Mouse (Mus musculus) stomach, embryonic 15.5 days (tissue): ENCODE measurements around the gene Hspd1. TPM values are rescaled to one million over a fixed set of nuclear protein-coding genes. Genes with fewer than 3 reads are reported as not detected.

ENCODE experiments used
- ATAC-seq: fragments of 200-750 bp; cut with Nextera tagmentation; 2 replicates; pipeline ENCODE4 v1.8.0; 2017; ENCODE audit warnings: low read depth, moderate number of reproducible peaks, moderate TSS enrichment; ENCODE audit not compliant: insufficient read depth, low FRiP score
- H3K27ac ChIP-seq: fragments of 300-500 bp; sonication (generic); 2 replicates; pipeline ENCODE4 v1.5.1; 2015; ENCODE audit warnings: mild to moderate bottlenecking, inconsistent platforms
- H3K27me3 ChIP-seq: fragments of 300-500 bp; sonication (generic); replicated peaks from 2 replicates; pipeline ENCODE4 v1.6.1; 2015; ENCODE audit warnings: inconsistent platforms
- H3K36me3 ChIP-seq: fragments of 300-500 bp; sonication (generic); 2 replicates; pipeline ENCODE4 v1.6.1; 2015; ENCODE audit warnings: inconsistent platforms
- H3K4me1 ChIP-seq: fragments of 300-500 bp; sonication (generic); 2 replicates; pipeline ENCODE4 v1.6.1; 2015; ENCODE audit warnings: inconsistent platforms
- H3K4me2 ChIP-seq: fragments of 300-500 bp; sonication (generic); 2 replicates; pipeline ENCODE4 v1.6.1; 2015; ENCODE audit warnings: mild to moderate bottlenecking, inconsistent platforms
- H3K4me3 ChIP-seq: fragments of 300-500 bp; sonication (generic); replicated peaks from 2 replicates; pipeline ENCODE4 v1.5.1; 2015; ENCODE audit warnings: inconsistent platforms
- H3K9ac ChIP-seq: fragments of 300-500 bp; sonication (generic); 2 replicates; pipeline ENCODE4 v1.6.1; 2015; ENCODE audit warnings: inconsistent platforms
- H3K9me3 ChIP-seq: fragments of 300-500 bp; sonication (generic); 2 replicates; pipeline ENCODE4 v1.6.1; 2016; ENCODE audit warnings: inconsistent platforms
- WGBS: fragments of 180-500 bp; shearing (Covaris S2); methylation state at CpG from one replicate; pipeline ENCODE4 v1.1.7; 2015; 5-methylcytosine and 5-hydroxymethylcytosine counted together
- polyA plus RNA-seq: library from polyadenylated mRNA; unstranded; fragments of >200 nt; fragmentation: Nextera tagmentation; extraction: Ambion mirVana; gene quantifications from 2 replicates; pipeline ENCODE4 v1.2.1, GENCODE M21; 2015

The Hspd1 gene
- polyA plus RNA-seq, 1 experiment from 2014 or later = 436 TPM

- ATAC-seq = no peak
- Histone ChIP-seq H3K9me3 (no peaks in the 10 kb centered on the region), H3K9ac (no peak overlapping the region), H3K36me3 (no peaks in the 10 kb centered on the region), H3K4me1 (no peaks in the 10 kb centered on the region), H3K27ac (no peak overlapping the region), H3K27me3 (no peaks in the 10 kb centered on the region), H3K4me2 (no peak overlapping the region), H3K4me3 (no peak overlapping the region)
- WGBS = 86% methylated on average over 4 of the region's 4 CpGs
These were observed 21.2 kb upstream of the Hspd1 start for GRCm38 (mm10) chr1:55109066-55109766.

GRCm38 (mm10) chr1:55108473-55108872 lies 20.4 kb upstream of the Hspd1 start:
- Histone ChIP-seq H3K36me3 (no peaks in the 10 kb centered on the region), H3K4me2 (no peak overlapping the region), H3K27me3 (no peaks in the 10 kb centered on the region), H3K9me3 (no peaks in the 10 kb centered on the region), H3K4me1 (no peaks in the 10 kb centered on the region), H3K27ac (no peak overlapping the region), H3K4me3 (no peak overlapping the region), H3K9ac (no peak overlapping the region)
- 55% methylated on average over 2 of the region's 2 CpGs for WGBS
- ATAC-seq = no peak

GRCm38 (mm10) chr1:55107644-55108043 lies 19.6 kb upstream of the Hspd1 start:
- no peaks in the 10 kb centered on the region for H3K36me3 ChIP-seq
- no peak overlapping the region for H3K4me3 ChIP-seq
- no peak overlapping the region for H3K9ac ChIP-seq
- no peaks in the 10 kb centered on the region for H3K4me1 ChIP-seq
- no peaks in the 10 kb centered on the region for H3K27me3 ChIP-seq
- no peak overlapping the region for H3K4me2 ChIP-seq
- H3K27ac ChIP-seq = no peak overlapping the region
- no peaks in the 10 kb centered on the region for H3K9me3 ChIP-seq
- 70% methylated on average over 1 of the region's 1 CpGs for WGBS
- ATAC-seq = no peak

GRCm38 (mm10) chr1:55106919-55107585 lies 19.0 kb upstream of the Hspd1 start:
- Histone ChIP-seq H3K4me2 (no peak overlapping the region), H3K9ac (no peak overlapping the region), H3K27ac (no peak overlapping the region), H3K4me3 (no peak overlapping the region), H3K27me3 (no peaks in the 10 kb centered on the region), H3K4me1 (no peaks in the 10 kb centered on the region), H3K36me3 (no peaks in the 10 kb centered on the region), H3K9me3 (no peaks in the 10 kb centered on the region)
- no peak for ATAC-seq
- 77% methylated on average over 9 of the region's 9 CpGs for WGBS

GRCm38 (mm10) chr1:55092469-55092868 lies 4.4 kb upstream of the Hspd1 start:
- H3K4me1 ChIP-seq = peaks cover 8% of the 10 kb centered on the region
- no peak overlapping the region for H3K4me2 ChIP-seq
- H3K9ac ChIP-seq = no peak overlapping the region
- H3K4me3 ChIP-seq = no peak overlapping the region
- no peak overlapping the region for H3K27ac ChIP-seq
- no peaks in the 10 kb centered on the region for H3K27me3 ChIP-seq
- ATAC-seq = no peak
- H3K36me3 ChIP-seq = peaks cover 5% of the 10 kb centered on the region; the same call in 1 of the 2 replicates
- WGBS = 67% methylated on average over 1 of the region's 1 CpGs
- H3K9me3 ChIP-seq = no peaks in the 10 kb centered on the region

GRCm38 (mm10) chr1:55092056-55092455 lies 4.0 kb upstream of the Hspd1 start:
- ATAC-seq = no peak
- H3K27me3 ChIP-seq = no peaks in the 10 kb centered on the region
- peaks cover 8% of the 10 kb centered on the region for H3K4me1 ChIP-seq
- no peaks in the 10 kb centered on the region for H3K9me3 ChIP-seq
- H3K4me3 ChIP-seq = no peak overlapping the region
- 85% methylated on average over 2 of the region's 2 CpGs for WGBS
- H3K36me3 ChIP-seq = peaks cover 5% of the 10 kb centered on the region; the same call in 1 of the 2 replicates
- H3K27ac ChIP-seq = no peak overlapping the region
- no peak overlapping the region for H3K9ac ChIP-seq
- H3K4me2 ChIP-seq = no peak overlapping the region

- Histone ChIP-seq H3K9ac (peak overlapping the region; percentile 12; the same call in 1 of the 2 replicates), H3K27ac (no peak overlapping the region; the same call in 1 of the 2 replicates), H3K36me3 (peaks cover 5% of the 10 kb centered on the region; the same call in 1 of the 2 replicates)
These were observed 1.5 kb upstream of the Hspd1 start for GRCm38 (mm10) chr1:55089498-55090064.

GRCm38 (mm10) chr1:55088611-55089497 lies 811 bp upstream of the Hspd1 start:
- Histone ChIP-seq H3K36me3 (peaks cover 7% of the 10 kb centered on the region; the same call in 1 of the 2 replicates), H3K27ac (peak overlapping the region; percentile 96), H3K9me3 (no peaks in the 10 kb centered on the region), H3K4me2 (peak overlapping the region; percentile 59), H3K9ac (peak overlapping the region; percentile 78), H3K27me3 (no peaks in the 10 kb centered on the region), H3K4me1 (peaks cover 15% of the 10 kb centered on the region), H3K4me3 (peak overlapping the region; percentile 98)
- ATAC-seq = no peak
- 4% methylated on average over 16 of the region's 16 CpGs for WGBS

More at GRCm38 (mm10) chr1:55089498-55090064, 1.5 kb upstream of the Hspd1 start:
- H3K4me3 ChIP-seq = peak overlapping the region; percentile 98
- WGBS = 80% methylated on average over 5 of the region's 5 CpGs
- peak overlapping the region; percentile 59 for H3K4me2 ChIP-seq
- H3K4me1 ChIP-seq = peaks cover 15% of the 10 kb centered on the region
- no peaks in the 10 kb centered on the region for H3K27me3 ChIP-seq
- ATAC-seq = no peak
- no peaks in the 10 kb centered on the region for H3K9me3 ChIP-seq

GRCm38 (mm10) chr1:55087401-55087904 lies 590 bp downstream of the Hspd1 start:
- Histone ChIP-seq H3K4me1 (peaks cover 15% of the 10 kb centered on the region), H3K36me3 (peaks cover 20% of the 10 kb centered on the region), H3K9me3 (no peaks in the 10 kb centered on the region), H3K27me3 (no peaks in the 10 kb centered on the region), H3K4me2 (peak overlapping the region; percentile 61), H3K27ac (peak overlapping the region; percentile 96), H3K9ac (peak overlapping the region; percentile 95), H3K4me3 (peak overlapping the region; percentile 98)
- peak; percentile 28 for ATAC-seq
- under 1% methylated on average over 52 of the region's 57 CpGs for WGBS

GRCm38 (mm10) chr1:55086868-55087400 lies 1.1 kb downstream of the Hspd1 start:
- H3K9ac ChIP-seq = peak overlapping the region; percentile 95
- H3K4me1 ChIP-seq = peaks cover 15% of the 10 kb centered on the region
- peak overlapping the region; percentile 61 for H3K4me2 ChIP-seq
- H3K27ac ChIP-seq = peak overlapping the region; percentile 96
- no peaks in the 10 kb centered on the region for H3K9me3 ChIP-seq
- whole genome bisulfite sequencing = under 1% methylated on average over 13 of the region's 13 CpGs
- no peak for ATAC-seq
- peak overlapping the region; percentile 98 for H3K4me3 ChIP-seq
- peaks cover 25% of the 10 kb centered on the region for H3K36me3 ChIP-seq
- H3K27me3 ChIP-seq = no peaks in the 10 kb centered on the region

GRCm38 (mm10) chr1:55085781-55086366 lies 2.2 kb downstream of the Hspd1 start:
- no peak overlapping the region for H3K9ac ChIP-seq
- peak overlapping the region; percentile 98 for H3K4me3 ChIP-seq
- peaks cover 15% of the 10 kb centered on the region for H3K4me1 ChIP-seq
- WGBS = 58% methylated on average over 7 of the region's 7 CpGs
- ATAC-seq = no peak
- H3K27me3 ChIP-seq = no peaks in the 10 kb centered on the region
- no peak overlapping the region for H3K27ac ChIP-seq
- peaks cover 31% of the 10 kb centered on the region for H3K36me3 ChIP-seq
- H3K9me3 ChIP-seq = no peaks in the 10 kb centered on the region
- peak overlapping the region; percentile 61 for H3K4me2 ChIP-seq
